Mouse (Mus musculus) layer of hippocampus, postnatal 25 days (tissue): ENCODE measurements around the gene Sf3b1. TPM values are rescaled to one million over a fixed set of nuclear protein-coding genes. Genes with fewer than 3 reads are reported as not detected.
"Not testable (repeated sequence)": the region's sequence is repeated elsewhere in the genome, so short reads cannot be mapped to it uniquely, and the experiment has no call there.

Source experiments
- DNase-seq, 2 experiments: peaks; one replicate each; pipeline ENCODE4 v3.0.0; 2022; ENCODE audit warnings: mixed read lengths in 2 of 2, low spot score in 1 of 2; ENCODE audit errors: extremely low spot score in 1 of 2
- total RNA-seq, 2 experiments: library from RNA; stranded (reverse); gene quantifications; 2 replicates each; pipeline ENCODE4 v1.2.3; 2021

The Sf3b1 gene
- total RNA-seq, 2 experiments from 2014 or later = 142 to 171 TPM

- no peak for DNase-seq
These were observed 2.2 kb upstream of the Sf3b1 start for GRCm38 (mm10) chr1:55029446-55029845.

- DNase-seq = no peak
These were observed 1.4 kb upstream of the Sf3b1 start for GRCm38 (mm10) chr1:55028512-55029249.

- DNase-seq = no peak
These were observed 685 bp upstream of the Sf3b1 start for GRCm38 (mm10) chr1:55027966-55028365.

GRCm38 (mm10) chr1:55026444-55027252, 633 bp downstream of the Sf3b1 start:
- peak in 1 of 2 experiments; percentile 23 for DNase-seq

- no peak for DNase-seq
These were observed 1.4 kb downstream of the Sf3b1 start for GRCm38 (mm10) chr1:55025656-55026430.

- no peak for DNase-seq
These were observed 5.4 kb downstream of the Sf3b1 start for GRCm38 (mm10) chr1:55021907-55022306.

- no peak for DNase-seq
These were observed 14.8 kb downstream of the Sf3b1 start for GRCm38 (mm10) chr1:55012513-55012912.

- not testable (repeated sequence) for DNase-seq
These were observed 19.0 kb downstream of the Sf3b1 start for GRCm38 (mm10) chr1:55008313-55008712.

GRCm38 (mm10) chr1:54993581-54993980, 33.7 kb downstream of the Sf3b1 start:
- DNase-seq = no peak

GRCm38 (mm10) chr1:54986248-54986647, 41.0 kb downstream of the Sf3b1 start:
- no peak for DNase-seq

- no peak for DNase-seq
These were observed 41.5 kb downstream of the Sf3b1 start for GRCm38 (mm10) chr1:54985831-54986230.

GRCm38 (mm10) chr1:54984154-54984553, 43.1 kb downstream of the Sf3b1 start:
- no peak for DNase-seq

GRCm38 (mm10) chr1:54983339-54983738, 43.9 kb downstream of the Sf3b1 start:
- no peak for DNase-seq

GRCm38 (mm10) chr1:54982636-54983035, 44.6 kb downstream of the Sf3b1 start:
- no peak for DNase-seq

- no peak for DNase-seq
These were observed 47.9 kb downstream of the Sf3b1 start for GRCm38 (mm10) chr1:54979226-54979984.

GRCm38 (mm10) chr1:54971687-54972404, 55.4 kb downstream of the Sf3b1 start:
- no peak for DNase-seq

- no peak for DNase-seq
These were observed 60.4 kb downstream of the Sf3b1 start for GRCm38 (mm10) chr1:54966858-54967257.

- DNase-seq = no peak
These were observed 61.9 kb downstream of the Sf3b1 start for GRCm38 (mm10) chr1:54965159-54965995.

GRCm38 (mm10) chr1:54961724-54962123, 65.6 kb downstream of the Sf3b1 start:
- no peak for DNase-seq
